Comparison of ENCODE assay signal across 7 mouse cellular contexts in genomic region chr4:133339148-133339749, GRCm38 (mm10). TPM values are rescaled to one million over a fixed set of nuclear protein-coding genes. Genes with fewer than 3 reads are reported as not detected.
DNase-seq lines count a peak whose midpoint lies in the region; ATAC-seq lines count a peak whose summit lies in the region.

No protein-coding gene starts in this region.

- DNase-seq in adrenal gland, adult 8-10 months = peak; percentile 97
- DNase-seq in embryo, embryonic 9.5 days (ENCODE audit: extremely low spot score) = peak; percentile 98
- peak; percentile 98 for DNase-seq in kidney, adult 11 months
- DNase-seq in limb, embryonic 10.5 days (ENCODE audit: low spot score) = peak; percentile 97
- peak; percentile 83 for DNase-seq in spleen, adult 12 weeks (ENCODE audit: low spot score)

- peak; percentile 98 for ATAC-seq in granulocyte monocyte progenitor cell, adult 5-6 weeks (replicated peaks; ENCODE audit: poor library complexity, severe bottlenecking)
- ATAC-seq in midbrain, embryonic 13.5 days = peak; percentile 98

- H3K4me3 ChIP-seq in limb, embryonic 10.5 days = peak overlapping the region; percentile 95
- H3K4me3 ChIP-seq in midbrain, embryonic 13.5 days (replicated peaks) = peak overlapping the region; percentile 75

- H3K9me3 ChIP-seq in limb, embryonic 10.5 days (replicated peaks) = no peaks in the 10 kb centered on the region
- H3K9me3 ChIP-seq in midbrain, embryonic 13.5 days = no peaks in the 10 kb centered on the region

- peak overlapping the region; percentile 92 for H3K27ac ChIP-seq in limb, embryonic 10.5 days
- H3K27ac ChIP-seq in midbrain, embryonic 13.5 days = peak overlapping the region; percentile 86

- H3K4me2 ChIP-seq in midbrain, embryonic 13.5 days (replicated peaks) = peak overlapping the region; percentile 83

- peaks cover 20% of the 10 kb centered on the region for H3K4me1 ChIP-seq in limb, embryonic 10.5 days
- H3K4me1 ChIP-seq in midbrain, embryonic 13.5 days (replicated peaks) = peaks cover 14% of the 10 kb centered on the region

- H3K36me3 ChIP-seq in limb, embryonic 10.5 days = peaks cover 4% of the 10 kb centered on the region; the same call in 1 of the 2 replicates
- H3K36me3 ChIP-seq in midbrain, embryonic 13.5 days = peaks cover 4% of the 10 kb centered on the region; the same call in 1 of the 2 replicates

- peak overlapping the region; percentile 86 for H3K9ac ChIP-seq in midbrain, embryonic 13.5 days (replicated peaks)

- H3K27me3 ChIP-seq in limb, embryonic 10.5 days (ENCODE audit: low read depth, poor library complexity, severe bottlenecking) = 0 out of 2 replicates have a peak, but pooled peaks cover 9% of the 10 kb centered on the region
- H3K27me3 ChIP-seq in midbrain, embryonic 13.5 days = 0 out of 2 replicates have a peak, but pooled peaks cover 9% of the 10 kb centered on the region

- WGBS in limb, embryonic 10.5 days = under 1% methylated on average over 59 of the region's 60 CpGs
- WGBS in midbrain, embryonic 13.5 days = under 1% methylated on average over 59 of the region's 60 CpGs

RNA-seq across cellular contexts. Expression of gene Wdtc1, which starts 14.0 kb away (rescaled TPM):
- 10 to 100 TPM; 49.0 to 73.2 (median 60.2) TPM for total RNA-seq in adrenal gland, adult 8-10 months (2022)
- total RNA-seq in granulocyte monocyte progenitor cell, adult 5-6 weeks (2014; fragmentation: Nextera tagmentation) = 10.2 and 10.7 TPM in 2 replicates
- 7.2 and 9.1 TPM in 2 replicates for total RNA-seq in granulocyte monocyte progenitor cell, adult 5-6 weeks (2017)
- polyA plus RNA-seq in limb, embryonic 10.5 days (2016; fragmentation: Nextera tagmentation; extraction: Ambion mirVana) = 14.3 and 15.5 TPM in 2 replicates
- polyA plus RNA-seq in midbrain, embryonic 13.5 days (2015; fragmentation: Nextera tagmentation; extraction: Ambion mirVana) = 18.2 and 21.8 TPM in 2 replicates

RNA-seq across cellular contexts. Expression of gene Slc9a1, which starts 30.3 kb away (rescaled TPM):
- total RNA-seq in adrenal gland, adult 8-10 months (2022) = 10 to 100 TPM; 50.3 to 83.2 (median 63.5) TPM
- total RNA-seq in granulocyte monocyte progenitor cell, adult 5-6 weeks (2014; fragmentation: Nextera tagmentation) = 17.4 and 22.1 TPM in 2 replicates
- 9.9 and 14.6 TPM in 2 replicates for total RNA-seq in granulocyte monocyte progenitor cell, adult 5-6 weeks (2017)
- 8.7 and 9.0 TPM in 2 replicates for polyA plus RNA-seq in limb, embryonic 10.5 days (2016; fragmentation: Nextera tagmentation; extraction: Ambion mirVana)
- 6.8 and 7.9 TPM in 2 replicates for polyA plus RNA-seq in midbrain, embryonic 13.5 days (2015; fragmentation: Nextera tagmentation; extraction: Ambion mirVana)

Comparison
In these comparisons a context has a peak if more than half of its experiments do, and no peak if none do; other contexts are left out.
1. Peak in every context shown above with its lines: DNase-seq, ATAC-seq, H3K4me3 ChIP-seq and H3K27ac ChIP-seq.
2. RNA of gene Wdtc1, which starts 14.0 kb away (total RNA-seq): 49.0 to 73.2 TPM in adrenal gland, adult 8-10 months; 7.2 to 10.7 TPM in granulocyte monocyte progenitor cell, adult 5-6 weeks; every median in the first group is over 4 times any median in the second.